Mouse (Mus musculus) stomach, postnatal 0 days (tissue): ENCODE results near the gene Plxnb2. TPM values are rescaled to one million over a fixed set of nuclear protein-coding genes. Genes with fewer than 3 reads are reported as not detected.

ENCODE experiments used
- ATAC-seq: fragments of 200-750 bp; cut with Nextera tagmentation; 2 replicates; pipeline ENCODE4 v1.8.0; 2017; ENCODE audit not compliant: low FRiP score, low TSS enrichment
- DNase-seq: peaks from one replicate; pipeline ENCODE4 v3.0.0-alpha.2; 2016; ENCODE audit warnings: low spot score
- H3K27ac ChIP-seq: fragments of 300-500 bp; sonication (generic); replicated peaks from 2 replicates; pipeline ENCODE4 v1.5.1; 2014; ENCODE audit warnings: mild to moderate bottlenecking, control low read depth
- H3K27me3 ChIP-seq: fragments of 300-500 bp; sonication (generic); 2 replicates; pipeline ENCODE4 v1.6.1; 2014; ENCODE audit warnings: low read length; ENCODE audit not compliant: control insufficient read depth, insufficient read depth
- H3K36me3 ChIP-seq: fragments of 300-500 bp; sonication (generic); 2 replicates; pipeline ENCODE4 v1.6.1; 2014; ENCODE audit warnings: low read length, mixed read lengths; ENCODE audit not compliant: control insufficient read depth, insufficient read depth
- H3K4me1 ChIP-seq: fragments of 300-500 bp; sonication (generic); replicated peaks from 2 replicates; pipeline ENCODE4 v1.6.1; 2014; ENCODE audit warnings: antibody characterized with exemption; ENCODE audit not compliant: control insufficient read depth, insufficient read depth
- H3K4me2 ChIP-seq: fragments of 300-500 bp; sonication (generic); replicated peaks from 2 replicates; pipeline ENCODE4 v1.6.1; 2014; ENCODE audit warnings: low read depth, mild to moderate bottlenecking, control low read depth, moderate library complexity
- H3K4me3 ChIP-seq: fragments of 300-500 bp; sonication (generic); 2 replicates; pipeline ENCODE4 v1.5.1; 2014; ENCODE audit warnings: low read depth, low read length, control low read depth
- H3K9ac ChIP-seq: fragments of 300-500 bp; sonication (generic); 2 replicates; pipeline ENCODE4 v1.6.1; 2014; ENCODE audit warnings: mild to moderate bottlenecking, low read length, control low read depth, mixed read lengths
- H3K9me3 ChIP-seq: fragments of 300-500 bp; sonication (generic); 2 replicates; pipeline ENCODE4 v1.6.1; 2016; ENCODE audit warnings: low read length; ENCODE audit not compliant: control insufficient read depth
- CTCF ChIP-seq: IDR thresholded peaks from 2 replicates; pipeline ENCODE4 v1.5.1; 2016; ENCODE audit warnings: antibody characterized with exemption, low read depth, mild to moderate bottlenecking, moderate library complexity
- EP300 ChIP-seq: optimal IDR thresholded peaks from 2 replicates; pipeline ENCODE3; 2016; ENCODE audit warnings: antibody characterized with exemption
- WGBS: fragments of 180-500 bp; shearing (Covaris S2); extraction: QIAGEN DNeasy Blood & Tissue Kit; methylation state at CpG from one replicate; pipeline ENCODE4 v1.1.7; 2014; 5-methylcytosine and 5-hydroxymethylcytosine counted together
- polyA plus RNA-seq: library from polyadenylated mRNA; unstranded; fragments of >200 nt; fragmentation: Nextera tagmentation; extraction: Ambion mirVana; gene quantifications from 2 replicates; pipeline ENCODE4 v1.2.1, GENCODE M21; 2015

Gene Plxnb2
- polyA plus RNA-seq, 1 experiment from 2014 or later: 75.2 TPM

GRCm38 (mm10) chr15:89182842-89183241 is 2.3 kb upstream of the Plxnb2 start:
- no peak overlapping the region for H3K4me3 ChIP-seq
- ATAC-seq (no peak), DNase-seq (peak; percentile 12)
- H3K9me3 ChIP-seq: no peaks in the 10 kb centered on the region
- WGBS: 65% methylated on average over 5 of the region's 5 CpGs
- 0 out of 2 replicates have a peak overlapping the region, but pooled peaks have one; percentile 58 for H3K27ac ChIP-seq
- H3K4me1 ChIP-seq: peaks cover 14% of the 10 kb centered on the region
- no peak for TF ChIP-seq EP300
- TF ChIP-seq CTCF: no peak
- no peaks in the 10 kb centered on the region for H3K27me3 ChIP-seq
- H3K9ac ChIP-seq: 0 out of 2 replicates have a peak overlapping the region, but pooled peaks have one; percentile 31
- no peaks in the 10 kb centered on the region for H3K36me3 ChIP-seq
- H3K4me2 ChIP-seq: no peak overlapping the region

GRCm38 (mm10) chr15:89182328-89182741 is 1.7 kb upstream of the Plxnb2 start:
- ATAC-seq (no peak), DNase-seq (peak; percentile 39)

GRCm38 (mm10) chr15:89181561-89182270 is 1.1 kb upstream of the Plxnb2 start:
- peak overlapping the region; percentile 95 for H3K27ac ChIP-seq
- ATAC-seq (no peak), DNase-seq (peak; percentile 18)
- 49% methylated on average over 10 of the region's 10 CpGs for WGBS
- no peak overlapping the region; the same call in 1 of the 2 replicates for H3K4me3 ChIP-seq
- H3K27me3 ChIP-seq: no peaks in the 10 kb centered on the region
- TF ChIP-seq EP300 (no peak), CTCF (peak; percentile 57)
- H3K9ac ChIP-seq: no peak overlapping the region
- peaks cover 21% of the 10 kb centered on the region for H3K4me1 ChIP-seq
- peak overlapping the region; percentile 83 for H3K4me2 ChIP-seq
- no peaks in the 10 kb centered on the region for H3K36me3 ChIP-seq
- H3K9me3 ChIP-seq: no peaks in the 10 kb centered on the region

More at GRCm38 (mm10) chr15:89182328-89182741, 1.7 kb upstream of the Plxnb2 start:
- H3K36me3 ChIP-seq: no peaks in the 10 kb centered on the region
- no peak overlapping the region for H3K4me3 ChIP-seq
- H3K27ac ChIP-seq: peak overlapping the region; percentile 58
- 26% methylated on average over 6 of the region's 6 CpGs for WGBS
- H3K4me2 ChIP-seq: 0 out of 2 replicates have a peak overlapping the region, but pooled peaks have one; percentile 17
- peak overlapping the region; percentile 31 for H3K9ac ChIP-seq
- H3K4me1 ChIP-seq: peaks cover 15% of the 10 kb centered on the region
- no peaks in the 10 kb centered on the region for H3K27me3 ChIP-seq
- H3K9me3 ChIP-seq: no peaks in the 10 kb centered on the region
- peak; percentile 60 for TF ChIP-seq CTCF
- TF ChIP-seq EP300: no peak

- H3K4me1 ChIP-seq: peaks cover 24% of the 10 kb centered on the region
Observed at GRCm38 (mm10) chr15:89180081-89180541, 477 bp downstream of the Plxnb2 start.

GRCm38 (mm10) chr15:89179630-89179964 is 991 bp downstream of the Plxnb2 start:
- DNase-seq: no peak
- Histone ChIP-seq H3K9me3 (no peaks in the 10 kb centered on the region), H3K4me3 (peak overlapping the region; percentile 88), H3K4me1 (peaks cover 26% of the 10 kb centered on the region), H3K4me2 (peak overlapping the region; percentile 83), H3K27me3 (no peaks in the 10 kb centered on the region), H3K9ac (peak overlapping the region; percentile 87), H3K36me3 (no peaks in the 10 kb centered on the region), H3K27ac (peak overlapping the region; percentile 95)
- 2% methylated on average over 6 of the region's 6 CpGs for WGBS
- ATAC-seq: no peak
- no peak for TF ChIP-seq CTCF
- no peak for TF ChIP-seq EP300

More at GRCm38 (mm10) chr15:89180081-89180541, 477 bp downstream of the Plxnb2 start:
- Histone ChIP-seq H3K4me3 (peak overlapping the region; percentile 88), H3K27me3 (no peaks in the 10 kb centered on the region), H3K9me3 (no peaks in the 10 kb centered on the region), H3K36me3 (no peaks in the 10 kb centered on the region), H3K27ac (peak overlapping the region; percentile 95), H3K4me2 (peak overlapping the region; percentile 83), H3K9ac (peak overlapping the region; percentile 87)
- no peak for TF ChIP-seq EP300
- TF ChIP-seq CTCF: no peak
- no peak for ATAC-seq
- DNase-seq: no peak
- WGBS: 0% methylated on average over 26 of the region's 26 CpGs

GRCm38 (mm10) chr15:89178954-89179629 is 1.5 kb downstream of the Plxnb2 start:
- no peak for TF ChIP-seq EP300
- no peak for TF ChIP-seq CTCF
- H3K27me3 ChIP-seq: no peaks in the 10 kb centered on the region
- H3K9me3 ChIP-seq: no peaks in the 10 kb centered on the region
- peaks cover 28% of the 10 kb centered on the region for H3K4me1 ChIP-seq
- peak overlapping the region; percentile 88 for H3K4me3 ChIP-seq
- DNase-seq: peak; percentile 94
- ATAC-seq: peak; percentile 77
- WGBS: under 1% methylated on average over 16 of the region's 16 CpGs
- peak overlapping the region; percentile 95 for H3K27ac ChIP-seq
- peak overlapping the region; percentile 87 for H3K9ac ChIP-seq
- no peaks in the 10 kb centered on the region for H3K36me3 ChIP-seq
- peak overlapping the region; percentile 83 for H3K4me2 ChIP-seq
